Mouse (Mus musculus): ENCODE results near the gene Polr2e.
A peak's percentile ranks its signal among the peaks of the same experiment; 100 is the strongest.

DNA sequence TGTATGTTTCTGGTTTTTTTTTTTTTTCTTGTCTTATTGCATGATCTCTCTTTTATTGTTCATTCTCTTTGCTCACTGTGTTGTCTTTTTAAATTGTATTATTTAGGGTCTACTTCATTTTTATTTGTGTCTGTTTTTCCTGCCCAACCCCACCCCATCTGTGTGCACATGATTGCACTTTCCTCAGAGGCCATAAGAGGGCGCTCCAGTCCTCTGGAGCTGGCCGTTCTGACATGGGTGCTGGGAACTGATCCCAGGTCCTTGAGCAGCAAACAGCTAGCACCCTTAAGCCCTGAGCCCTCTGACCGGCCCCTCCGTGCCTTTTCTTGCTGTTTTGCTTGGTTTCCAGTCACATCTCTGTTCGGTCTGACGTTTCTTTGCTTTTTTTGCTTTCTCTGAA, 48.0 kb downstream of the Polr2e start:
- TF ChIP-seq CTCF (IDR thresholded peaks at IDR 0.05; ENCODE audit: low read depth, low read length) (peak; percentile 30; the same call in 1 of the 2 replicates), POLR2A (IDR thresholded peaks at IDR 0.05; ENCODE audit: extremely low read depth, insufficient read depth, low read length) (no peak)
